Mouse (Mus musculus) erythroblast, embryonic 14.5 days (primary cell): Measurements from ENCODE around the gene Lcn4. TPM values are rescaled to one million over a fixed set of nuclear protein-coding genes. Genes with fewer than 3 reads are reported as not detected.

ENCODE experiments used
- H3K27me3 ChIP-seq: 2 replicates; pipeline ENCODE4 v1.6.1; 2012; ENCODE audit warnings: inconsistent platforms; ENCODE audit not compliant: control insufficient read depth
- H3K36me3 ChIP-seq: 2 replicates; pipeline ENCODE4 v1.6.1; 2012; ENCODE audit warnings: mild to moderate bottlenecking, inconsistent platforms; ENCODE audit not compliant: control insufficient read depth
- H3K4me1 ChIP-seq: 2 replicates; pipeline ENCODE4 v1.6.1; 2012; ENCODE audit warnings: inconsistent platforms; ENCODE audit not compliant: control insufficient read depth
- H3K4me3 ChIP-seq: replicated peaks from 2 replicates; pipeline ENCODE3; 2012; ENCODE audit warnings: moderate library complexity, mild to moderate bottlenecking, inconsistent platforms
- H3K9me3 ChIP-seq: 2 replicates; pipeline ENCODE4 v1.6.1; 2012; ENCODE audit warnings: low read length, inconsistent platforms, mixed read lengths; ENCODE audit not compliant: control insufficient read depth
- GATA1 ChIP-seq: IDR thresholded peaks from 2 replicates; pipeline ENCODE4 v1.6.1; 2012; ENCODE audit warnings: low read length, inconsistent platforms, mixed read lengths
- TAL1 ChIP-seq: IDR thresholded peaks from 3 replicates; pipeline ENCODE4 v1.6.1; 2012; ENCODE audit warnings: low read length, inconsistent platforms, mixed read lengths
- polyA plus RNA-seq: library from polyadenylated mRNA; stranded (reverse); fragments of >175 nt; gene quantifications from 2 replicates; pipeline ENCODE4 v1.2.3, GENCODE M21; 2012

Gene Lcn4
- polyA plus RNA-seq, 1 experiment, result not detected

GRCm38 (mm10) chr2:26646643-26647293 is 24.3 kb downstream of the Lcn4 start:
- no peaks in the 10 kb centered on the region for H3K4me1 ChIP-seq
- no peaks in the 10 kb centered on the region for H3K9me3 ChIP-seq
- no peak overlapping the region for H3K4me3 ChIP-seq
- H3K36me3 ChIP-seq, result no peaks in the 10 kb centered on the region
- TF ChIP-seq TAL1 (no peak), GATA1 (no peak)
- H3K27me3 ChIP-seq, result no peaks in the 10 kb centered on the region

- no peak overlapping the region for H3K4me3 ChIP-seq
- H3K36me3 ChIP-seq, result no peaks in the 10 kb centered on the region
- peaks cover 21% of the 10 kb centered on the region for H3K4me1 ChIP-seq
- H3K9me3 ChIP-seq, result no peaks in the 10 kb centered on the region
- no peak for TF ChIP-seq TAL1
- TF ChIP-seq GATA1, result no peak
- H3K27me3 ChIP-seq, result no peaks in the 10 kb centered on the region
These were observed 27.1 kb downstream of the Lcn4 start for GRCm38 (mm10) chr2:26643942-26644341.

- Histone ChIP-seq H3K36me3 (peaks cover 27% of the 10 kb centered on the region), H3K4me1 (peaks cover 37% of the 10 kb centered on the region), H3K27me3 (no peaks in the 10 kb centered on the region), H3K9me3 (no peaks in the 10 kb centered on the region), H3K4me3 (no peak overlapping the region)
- TF ChIP-seq TAL1 (no peak), GATA1 (no peak)
These were observed 30.0 kb downstream of the Lcn4 start for GRCm38 (mm10) chr2:26641006-26641647.

GRCm38 (mm10) chr2:26639838-26640830 is 30.9 kb downstream of the Lcn4 start:
- Histone ChIP-seq H3K27me3 (no peaks in the 10 kb centered on the region), H3K4me3 (peak overlapping the region; percentile 81), H3K36me3 (peaks cover 37% of the 10 kb centered on the region), H3K4me1 (peaks cover 40% of the 10 kb centered on the region), H3K9me3 (no peaks in the 10 kb centered on the region)
- TF ChIP-seq GATA1 (no peak), TAL1 (no peak)

GRCm38 (mm10) chr2:26639083-26639482 is 32.0 kb downstream of the Lcn4 start:
- Histone ChIP-seq H3K4me3 (peak overlapping the region; percentile 81), H3K27me3 (no peaks in the 10 kb centered on the region), H3K36me3 (peaks cover 45% of the 10 kb centered on the region), H3K4me1 (peaks cover 40% of the 10 kb centered on the region), H3K9me3 (no peaks in the 10 kb centered on the region)
- TF ChIP-seq GATA1, result no peak
- no peak for TF ChIP-seq TAL1

GRCm38 (mm10) chr2:26638572-26638971 is 32.5 kb downstream of the Lcn4 start:
- peak overlapping the region; percentile 81 for H3K4me3 ChIP-seq
- no peaks in the 10 kb centered on the region for H3K27me3 ChIP-seq
- peaks cover 40% of the 10 kb centered on the region for H3K4me1 ChIP-seq
- H3K9me3 ChIP-seq, result no peaks in the 10 kb centered on the region
- TF ChIP-seq TAL1 (no peak), GATA1 (no peak)
- peaks cover 45% of the 10 kb centered on the region for H3K36me3 ChIP-seq

- peaks cover 45% of the 10 kb centered on the region for H3K36me3 ChIP-seq
- TF ChIP-seq GATA1, result no peak
- TF ChIP-seq TAL1, result no peak
- no peaks in the 10 kb centered on the region for H3K9me3 ChIP-seq
- no peaks in the 10 kb centered on the region for H3K27me3 ChIP-seq
- H3K4me1 ChIP-seq, result peaks cover 40% of the 10 kb centered on the region
- peak overlapping the region; percentile 81 for H3K4me3 ChIP-seq
These were observed 33.0 kb downstream of the Lcn4 start for GRCm38 (mm10) chr2:26638039-26638438.

GRCm38 (mm10) chr2:26637316-26637932 is 33.7 kb downstream of the Lcn4 start:
- Histone ChIP-seq H3K27me3 (no peaks in the 10 kb centered on the region), H3K4me1 (peaks cover 40% of the 10 kb centered on the region), H3K36me3 (peaks cover 45% of the 10 kb centered on the region), H3K9me3 (no peaks in the 10 kb centered on the region), H3K4me3 (no peak overlapping the region)
- TF ChIP-seq TAL1, result no peak
- TF ChIP-seq GATA1, result no peak
